Mouse (Mus musculus) cerebellum, adult 9-11 months (tissue): ENCODE measurements around the gene Ift20.
"Not testable (repeated sequence)": the region's sequence is repeated elsewhere in the genome, so short reads cannot be mapped to it uniquely, and the experiment has no call there.

Experiments used
- DNase-seq: peaks from one replicate; pipeline ENCODE4 v3.0.0; 2022

The Ift20 gene

GRCm38 (mm10) chr11:78568827-78569226 lies 32.7 kb downstream of the Ift20 start:
- DNase-seq = no peak

- DNase-seq = no peak
Measured at GRCm38 (mm10) chr11:78569806-78570205, 33.6 kb downstream of the Ift20 start.

- DNase-seq = no peak
Measured at GRCm38 (mm10) chr11:78571441-78571840, 35.3 kb downstream of the Ift20 start.

GRCm38 (mm10) chr11:78571854-78572253 lies 35.7 kb downstream of the Ift20 start:
- no peak for DNase-seq

GRCm38 (mm10) chr11:78574031-78574430 lies 37.9 kb downstream of the Ift20 start:
- DNase-seq = not testable (repeated sequence)

- no peak for DNase-seq
Measured at GRCm38 (mm10) chr11:78574536-78574935, 38.4 kb downstream of the Ift20 start.

- no peak for DNase-seq
Measured at GRCm38 (mm10) chr11:78574975-78575374, 38.8 kb downstream of the Ift20 start.

GRCm38 (mm10) chr11:78582848-78583247 lies 46.7 kb downstream of the Ift20 start:
- DNase-seq = no peak

- no peak for DNase-seq
Measured at GRCm38 (mm10) chr11:78586099-78586498, 49.9 kb downstream of the Ift20 start.

- not testable (repeated sequence) for DNase-seq
Measured at GRCm38 (mm10) chr11:78587677-78588076, 51.5 kb downstream of the Ift20 start.
